Mouse (Mus musculus): ENCODE measurements around the gene Wwc2.

DNA sequence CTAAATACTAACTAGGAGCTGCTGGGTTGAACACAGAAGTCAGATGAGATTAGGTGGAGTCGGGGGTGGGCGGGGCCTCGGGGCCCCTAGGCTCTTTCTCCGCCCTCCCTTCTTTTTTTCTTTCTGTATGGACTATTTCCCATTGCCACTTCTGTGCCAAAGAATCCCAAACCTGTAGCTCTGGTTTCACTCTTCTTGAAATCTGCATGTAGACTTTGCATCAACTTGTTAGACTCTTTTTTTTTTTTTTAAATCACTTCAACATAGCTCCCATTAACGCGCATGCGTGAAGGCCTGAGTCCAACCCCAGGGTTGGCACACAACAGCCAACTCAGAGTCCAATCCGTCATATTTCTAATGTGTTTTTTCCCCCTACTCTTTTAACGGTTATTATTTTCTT is 22.6 kb upstream of the Wwc2 start:
- TF ChIP-seq GATA1 (IDR thresholded peaks at IDR 0.05; ENCODE audit: low read length) (no peak), TAL1 (IDR thresholded peaks at IDR 0.05; ENCODE audit: low read length) (no peak)

All from erythroblast, embryonic 14.5 days (primary cell).